Mouse (Mus musculus) liver, embryonic 11.5 days (tissue): ENCODE data around the gene Ptges3. TPM values are rescaled to one million over a fixed set of nuclear protein-coding genes. Genes with fewer than 3 reads are reported as not detected.
"Not testable (repeated sequence)": the region's sequence is repeated elsewhere in the genome, so short reads cannot be mapped to it uniquely, and the experiment has no call there.

Source experiments
- ATAC-seq: fragments of 200-750 bp; cut with Nextera tagmentation; replicated peaks from 2 replicates; pipeline ENCODE4 v1.8.0; 2017; ENCODE audit warnings: moderate number of reproducible peaks, mild to moderate bottlenecking, moderate TSS enrichment, moderate library complexity; ENCODE audit not compliant: low FRiP score
- DNase-seq: peaks from one replicate; pipeline ENCODE4 v3.0.0-alpha.2; 2017; ENCODE audit warnings: low spot score
- H3K27ac ChIP-seq: fragments of 300-500 bp; sonication (generic); 2 replicates; pipeline ENCODE4 v1.5.1; 2014; ENCODE audit warnings: mild to moderate bottlenecking, low read depth, low read length, control low read depth
- H3K27me3 ChIP-seq: fragments of 300-500 bp; sonication (generic); replicated peaks from 2 replicates; pipeline ENCODE4 v1.6.1; 2014; ENCODE audit warnings: low read length, mixed read lengths; ENCODE audit not compliant: control insufficient read depth, insufficient read depth
- H3K36me3 ChIP-seq: fragments of 300-500 bp; sonication (generic); 2 replicates; pipeline ENCODE4 v1.6.1; 2014; ENCODE audit warnings: mild to moderate bottlenecking, low read length, moderate library complexity, mixed read lengths; ENCODE audit not compliant: control insufficient read depth, insufficient read depth
- H3K4me1 ChIP-seq: fragments of 300-500 bp; sonication (generic); replicated peaks from 2 replicates; pipeline ENCODE4 v1.6.1; 2014; ENCODE audit warnings: low read length, mixed read lengths; ENCODE audit not compliant: control insufficient read depth, insufficient read depth
- H3K4me2 ChIP-seq: fragments of 300-500 bp; sonication (generic); 2 replicates; pipeline ENCODE4 v1.6.1; 2014; ENCODE audit warnings: mild to moderate bottlenecking, control low read depth, moderate library complexity
- H3K4me3 ChIP-seq: fragments of 300-500 bp; sonication (generic); 2 replicates; pipeline ENCODE4 v1.5.1; 2014; ENCODE audit warnings: low read depth, low read length, control low read depth
- H3K9ac ChIP-seq: fragments of 300-500 bp; sonication (generic); 2 replicates; pipeline ENCODE4 v1.6.1; 2014; ENCODE audit warnings: low read depth, low read length, control low read depth
- H3K9me3 ChIP-seq: fragments of 300-500 bp; sonication (generic); 2 replicates; pipeline ENCODE4 v1.6.1; 2016; ENCODE audit warnings: low read length, inconsistent platforms, mixed read lengths; ENCODE audit not compliant: control insufficient read depth
- WGBS: fragments of 180-500 bp; shearing (Covaris S2); extraction: QIAGEN DNeasy Blood & Tissue Kit; methylation state at CpG from one replicate; pipeline ENCODE4 v1.1.7; 2014; 5-methylcytosine and 5-hydroxymethylcytosine counted together
- polyA plus RNA-seq: library from polyadenylated mRNA; unstranded; fragments of >200 nt; fragmentation: Nextera tagmentation; extraction: Ambion mirVana; gene quantifications from 2 replicates; pipeline ENCODE4 v1.2.1, GENCODE M21; 2014

Gene Ptges3
- polyA plus RNA-seq, 1 experiment from 2014 or later = 527 TPM

DNA sequence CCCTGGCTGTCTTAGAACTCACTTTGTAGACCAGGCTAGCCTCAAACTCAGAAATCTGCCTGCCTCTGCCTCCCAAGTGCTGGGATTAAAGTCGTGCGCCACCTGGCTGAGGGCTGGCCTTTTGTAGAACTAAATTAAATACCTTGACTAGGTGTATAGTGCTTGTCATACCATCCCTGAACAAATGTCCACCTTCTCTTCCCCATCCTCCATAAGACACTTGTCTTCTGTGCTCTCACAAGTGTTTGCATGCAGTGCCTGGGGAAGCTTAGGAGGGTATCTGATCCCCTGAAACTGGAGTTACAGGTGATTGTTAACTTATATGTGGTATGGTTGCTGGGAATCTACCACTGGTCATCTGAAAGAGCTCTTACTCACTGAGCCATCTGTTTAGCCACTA is 8.4 kb upstream of the Ptges3 start:
- Histone ChIP-seq H3K27ac (no peak overlapping the region), H3K9ac (no peak overlapping the region), H3K9me3 (no peaks in the 10 kb centered on the region), H3K4me3 (no peak overlapping the region), H3K27me3 (no peaks in the 10 kb centered on the region), H3K4me2 (no peak overlapping the region), H3K36me3 (peaks cover 33% of the 10 kb centered on the region), H3K4me1 (no peaks in the 10 kb centered on the region)
- no peak for ATAC-seq
- WGBS = 90% methylated on average over 2 of the region's 2 CpGs
- no peak for DNase-seq

DNA sequence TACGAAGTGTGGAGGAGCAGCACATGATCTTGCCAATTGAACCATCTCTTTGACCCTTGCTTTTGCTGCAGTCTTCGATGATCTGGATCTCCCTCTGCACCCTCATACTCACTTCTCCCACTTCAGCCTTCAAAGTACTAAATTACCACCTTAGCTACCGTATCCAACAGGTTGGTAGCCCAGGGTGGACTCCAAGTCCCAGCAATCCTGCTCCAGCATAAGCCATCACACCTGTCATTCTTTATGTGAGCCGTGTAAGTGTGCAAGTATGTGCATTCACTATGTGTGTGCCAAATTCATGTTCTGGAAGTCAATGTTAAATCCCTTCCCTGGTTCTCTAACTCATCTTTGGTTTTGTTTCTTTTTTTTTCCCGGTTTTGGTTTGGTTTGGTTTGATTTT is 7.2 kb upstream of the Ptges3 start:
- H3K27ac ChIP-seq = no peak overlapping the region
- H3K36me3 ChIP-seq = peaks cover 24% of the 10 kb centered on the region
- no peak for ATAC-seq
- no peak overlapping the region for H3K4me3 ChIP-seq
- DNase-seq = no peak
- H3K9me3 ChIP-seq = no peaks in the 10 kb centered on the region
- no peak overlapping the region for H3K4me2 ChIP-seq
- 91% methylated on average over 5 of the region's 5 CpGs for WGBS
- H3K9ac ChIP-seq = no peak overlapping the region
- no peaks in the 10 kb centered on the region for H3K27me3 ChIP-seq
- H3K4me1 ChIP-seq = no peaks in the 10 kb centered on the region

DNA sequence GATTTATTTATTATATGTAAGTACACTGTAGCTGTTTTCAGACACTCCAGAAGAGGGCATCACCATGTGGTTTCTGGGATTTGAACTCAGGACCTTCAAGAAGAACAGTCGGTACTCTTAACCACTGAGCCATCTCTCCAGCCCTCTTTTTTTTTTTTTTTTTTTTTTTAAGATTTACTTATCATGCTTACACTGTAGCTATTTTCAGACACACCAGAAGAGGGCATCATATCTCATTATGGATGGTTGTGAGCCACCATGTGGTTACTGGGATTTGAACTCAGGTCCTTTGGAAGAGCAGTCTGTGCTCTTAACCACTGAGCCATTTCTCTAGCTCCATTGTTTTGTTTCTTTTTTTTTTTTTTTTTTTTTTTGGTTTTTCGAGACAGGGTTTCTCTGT is 6.6 kb upstream of the Ptges3 start:
- 89% methylated on average over 1 of the region's 2 CpGs for WGBS
- not testable (repeated sequence) for H3K9ac ChIP-seq, H3K9me3 ChIP-seq, DNase-seq, H3K4me1 ChIP-seq, H3K27me3 ChIP-seq, ATAC-seq, H3K4me3 ChIP-seq, H3K4me2 ChIP-seq, H3K27ac ChIP-seq
- H3K36me3 ChIP-seq = peaks cover 20% of the 10 kb centered on the region

DNA sequence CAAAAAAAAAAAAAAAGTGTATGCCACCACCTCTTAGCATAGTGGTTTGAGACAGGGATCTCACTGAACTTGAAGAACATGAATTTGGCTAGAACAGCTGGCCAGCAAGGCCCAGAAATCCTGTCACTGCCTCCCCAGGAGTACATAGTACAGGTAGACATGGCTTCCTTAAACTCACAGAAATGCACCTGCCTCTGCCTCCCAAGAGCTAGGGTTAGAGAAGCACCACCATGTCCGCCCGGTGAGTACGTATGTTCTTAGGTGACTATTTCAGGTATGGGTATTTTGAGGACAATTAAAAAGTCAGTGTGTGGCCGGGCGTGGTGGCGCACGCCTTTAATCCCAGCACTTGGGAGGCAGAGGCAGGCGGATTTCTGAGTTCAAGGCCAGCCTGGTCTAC is 5.8 kb upstream of the Ptges3 start:
- no peak for ATAC-seq
- H3K27me3 ChIP-seq = no peaks in the 10 kb centered on the region
- 88% methylated on average over 8 of the region's 8 CpGs for WGBS

DNA sequence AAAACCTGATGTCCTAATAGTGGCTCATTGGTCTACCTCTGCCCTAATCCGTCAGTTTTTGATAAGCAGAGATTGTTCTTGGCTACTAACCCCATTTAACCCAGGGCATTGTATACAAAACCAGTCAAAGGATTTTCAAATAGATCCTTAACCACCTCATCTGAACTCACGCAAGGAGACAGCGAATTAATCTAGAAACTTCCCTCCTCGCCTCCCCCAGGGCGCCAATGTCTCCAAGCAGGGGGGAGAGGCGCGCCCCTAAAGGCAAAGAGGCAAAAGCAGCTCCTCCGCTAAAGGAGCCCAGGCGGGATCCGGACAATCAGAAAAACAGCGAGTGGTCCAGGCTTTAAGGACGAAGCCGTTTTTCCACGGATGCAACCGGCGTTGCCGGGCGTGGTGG is 570 bp upstream of the Ptges3 start:
- Histone ChIP-seq H3K4me3 (peak overlapping the region; percentile 99), H3K36me3 (peaks cover 3% of the 10 kb centered on the region; the same call in 1 of the 2 replicates), H3K4me2 (peak overlapping the region; percentile 77), H3K9me3 (no peaks in the 10 kb centered on the region), H3K27ac (peak overlapping the region; percentile 99), H3K4me1 (peaks cover 27% of the 10 kb centered on the region), H3K27me3 (no peaks in the 10 kb centered on the region), H3K9ac (peak overlapping the region; percentile 99)
- no peak for DNase-seq
- ATAC-seq = peak; percentile 11; the same call in 1 of the 2 replicates
- under 1% methylated on average over 18 of the region's 18 CpGs for WGBS

More for the DNA sequence above, 5.8 kb upstream of the Ptges3 start:
- DNase-seq = no peak
- Histone ChIP-seq H3K4me1 (peaks cover 4% of the 10 kb centered on the region; the same call in 1 of the 2 replicates), H3K9ac (no peak overlapping the region), H3K4me3 (no peak overlapping the region), H3K4me2 (no peak overlapping the region), H3K27ac (no peak overlapping the region), H3K36me3 (peaks cover 15% of the 10 kb centered on the region), H3K9me3 (no peaks in the 10 kb centered on the region)

DNA sequence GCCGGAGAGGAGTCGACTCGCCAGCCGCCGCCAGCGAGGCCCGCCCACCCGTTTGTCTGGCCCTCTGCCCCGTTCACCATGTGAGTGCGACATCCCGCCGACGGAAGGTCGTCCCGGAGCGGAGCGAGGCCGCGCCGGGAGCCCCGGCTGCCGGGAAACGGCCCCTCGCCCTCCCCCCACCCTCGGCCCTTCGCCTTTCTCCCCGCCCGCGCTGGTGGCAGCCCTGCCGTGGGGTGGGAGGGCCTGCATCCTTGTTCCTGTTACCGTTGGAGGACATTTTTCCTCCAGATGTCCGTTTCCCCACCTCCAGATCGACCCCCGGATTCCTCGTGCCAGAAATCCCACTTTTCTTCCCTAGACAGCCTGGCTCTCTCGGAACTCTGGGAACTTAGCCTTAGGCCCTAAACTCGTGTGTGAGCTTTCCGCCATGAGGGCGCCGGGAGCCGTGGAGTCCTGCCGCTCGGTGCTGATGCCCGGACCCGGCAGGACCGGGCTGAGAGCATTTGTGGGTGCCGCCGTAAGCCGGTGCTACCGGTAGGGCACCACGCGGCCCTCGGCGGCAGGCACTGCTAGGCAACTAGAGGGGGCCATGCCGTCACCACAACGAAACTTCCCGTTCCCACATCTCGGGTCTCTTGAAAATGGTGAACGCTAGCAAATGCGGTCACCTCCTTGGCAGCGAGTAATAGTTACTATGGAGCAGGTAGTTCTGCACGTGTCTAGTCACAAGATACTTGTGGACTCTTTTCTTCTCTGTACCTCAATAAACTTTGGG is 640 bp downstream of the Ptges3 start:
- Histone ChIP-seq H3K4me1 (peaks cover 27% of the 10 kb centered on the region), H3K9me3 (no peaks in the 10 kb centered on the region), H3K4me2 (peak overlapping the region; percentile 77), H3K27me3 (no peaks in the 10 kb centered on the region), H3K9ac (peak overlapping the region; percentile 99), H3K36me3 (peaks cover 5% of the 10 kb centered on the region; the same call in 1 of the 2 replicates), H3K4me3 (peak overlapping the region; percentile 99), H3K27ac (peak overlapping the region; percentile 99)
- DNase-seq (peak; percentile 69), ATAC-seq (peak; percentile 64)
- under 1% methylated on average over 41 of the region's 62 CpGs for WGBS

DNA sequence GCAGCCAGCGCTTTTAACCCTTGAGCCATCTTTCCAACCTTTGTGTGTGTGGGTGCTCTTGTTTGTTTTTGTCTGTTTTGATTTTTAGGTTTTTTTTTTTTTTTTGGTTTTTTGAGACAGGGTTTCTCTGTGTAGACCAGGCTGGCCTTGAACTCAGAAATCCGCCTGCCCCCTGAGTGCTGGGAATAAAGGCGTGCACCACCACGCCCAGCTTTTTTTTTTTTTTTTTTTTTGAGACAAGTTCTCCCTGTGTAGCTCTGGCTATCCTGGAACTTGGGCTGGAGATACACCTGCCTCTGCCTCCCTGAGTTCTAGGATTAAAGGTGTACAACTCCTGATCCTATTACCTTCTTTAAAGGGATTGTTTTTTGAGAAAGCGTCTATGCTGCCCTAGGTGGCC is 2.4 kb downstream of the Ptges3 start:
- peak overlapping the region; percentile 77 for H3K4me2 ChIP-seq
- H3K27ac ChIP-seq = no peak overlapping the region
- H3K27me3 ChIP-seq = no peaks in the 10 kb centered on the region
- peak overlapping the region; percentile 99 for H3K4me3 ChIP-seq
- H3K36me3 ChIP-seq = peaks cover 5% of the 10 kb centered on the region; the same call in 1 of the 2 replicates
- peaks cover 27% of the 10 kb centered on the region for H3K4me1 ChIP-seq
- ATAC-seq (no peak), DNase-seq (no peak)
- no peaks in the 10 kb centered on the region for H3K9me3 ChIP-seq
- H3K9ac ChIP-seq = peak overlapping the region; percentile 99
- 60% methylated on average over 5 of the region's 5 CpGs for WGBS

DNA sequence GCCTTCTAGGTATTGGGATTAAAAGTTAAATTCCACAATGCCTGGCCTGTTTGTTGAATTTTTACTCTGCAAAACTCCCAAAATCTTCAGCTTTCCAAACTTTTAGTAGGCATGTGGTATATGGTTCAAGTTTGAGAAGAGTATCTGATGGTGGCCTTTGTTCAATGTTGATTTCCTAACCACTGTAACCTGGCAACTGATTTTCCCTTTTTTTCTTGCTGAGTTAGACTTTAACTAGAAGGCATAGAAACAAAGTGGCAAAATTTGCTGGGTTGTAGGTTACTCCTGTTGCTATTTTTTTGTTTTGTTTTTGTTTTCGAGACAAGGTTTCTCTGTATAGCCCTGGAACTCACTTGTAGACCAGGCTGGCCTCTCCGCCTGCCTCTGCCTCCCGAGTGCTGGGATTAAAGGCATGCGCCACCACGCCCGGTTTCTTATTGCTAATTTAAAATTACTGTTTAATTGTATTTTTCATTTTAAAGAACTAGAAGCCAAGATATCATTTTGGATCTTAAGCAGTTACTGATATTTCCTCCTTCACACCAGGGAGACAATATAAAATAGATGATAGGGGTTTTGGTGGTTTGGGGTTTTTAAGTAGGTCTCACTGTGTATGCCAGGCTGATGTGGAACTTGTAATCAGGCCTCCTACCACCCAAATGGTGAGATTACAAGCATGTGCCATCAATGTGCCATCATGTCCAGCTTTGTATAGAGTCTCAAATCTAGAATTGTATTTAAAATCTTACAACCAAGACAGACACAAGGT is 3.7 kb downstream of the Ptges3 start:
- no peaks in the 10 kb centered on the region for H3K9me3 ChIP-seq
- H3K27me3 ChIP-seq = no peaks in the 10 kb centered on the region
- H3K4me3 ChIP-seq = peak overlapping the region; percentile 22; the same call in 1 of the 2 replicates
- H3K27ac ChIP-seq = no peak overlapping the region
- peaks cover 5% of the 10 kb centered on the region; the same call in 1 of the 2 replicates for H3K36me3 ChIP-seq
- H3K9ac ChIP-seq = no peak overlapping the region
- ATAC-seq (no peak), DNase-seq (no peak)
- peak overlapping the region; percentile 77 for H3K4me2 ChIP-seq
- H3K4me1 ChIP-seq = peaks cover 27% of the 10 kb centered on the region
- WGBS = 91% methylated on average over 6 of the region's 6 CpGs
